Mouse (Mus musculus) forebrain, embryonic 13.5 days (tissue): ENCODE measurements around the gene Zfand3. TPM values are rescaled to one million over a fixed set of nuclear protein-coding genes. Genes with fewer than 3 reads are reported as not detected.

Experiments
- ATAC-seq: fragments of 200-750 bp; cut with Nextera tagmentation; 2 replicates; pipeline ENCODE4 v1.8.0; 2017
- H3K27ac ChIP-seq: fragments of 300-500 bp; sonication (generic); 2 replicates; pipeline ENCODE4 v1.5.1; 2015; ENCODE audit warnings: inconsistent platforms, mild to moderate bottlenecking, moderate library complexity
- H3K27me3 ChIP-seq: fragments of 300-500 bp; sonication (generic); 2 replicates; pipeline ENCODE4 v1.6.1; 2015; ENCODE audit warnings: mild to moderate bottlenecking, inconsistent platforms
- H3K36me3 ChIP-seq: fragments of 300-500 bp; sonication (generic); 2 replicates; pipeline ENCODE4 v1.6.1; 2015; ENCODE audit warnings: mild to moderate bottlenecking, inconsistent platforms; ENCODE audit not compliant: poor library complexity, severe bottlenecking
- H3K4me1 ChIP-seq: fragments of 300-500 bp; sonication (generic); 2 replicates; pipeline ENCODE4 v1.6.1; 2015; ENCODE audit warnings: inconsistent platforms
- H3K4me2 ChIP-seq: fragments of 300-500 bp; sonication (generic); 2 replicates; pipeline ENCODE4 v1.6.1; 2015; ENCODE audit warnings: inconsistent platforms, mild to moderate bottlenecking, moderate library complexity
- H3K4me3 ChIP-seq: fragments of 300-500 bp; sonication (generic); 2 replicates; pipeline ENCODE4 v1.5.1; 2015; ENCODE audit warnings: mild to moderate bottlenecking, inconsistent platforms
- H3K9ac ChIP-seq: fragments of 300-500 bp; sonication (generic); 2 replicates; pipeline ENCODE4 v1.6.1; 2015; ENCODE audit warnings: mild to moderate bottlenecking, inconsistent platforms
- H3K9me3 ChIP-seq: fragments of 300-500 bp; sonication (generic); replicated peaks from 2 replicates; pipeline ENCODE4 v1.6.1; 2016; ENCODE audit warnings: inconsistent platforms
- WGBS: fragments of 180-500 bp; shearing (Covaris S2); methylation state at CpG from one replicate; pipeline ENCODE4 v1.1.7; 2015; 5-methylcytosine and 5-hydroxymethylcytosine counted together
- polyA plus RNA-seq: library from polyadenylated mRNA; unstranded; fragments of >200 nt; fragmentation: Nextera tagmentation; extraction: Ambion mirVana; gene quantifications from 2 replicates; pipeline ENCODE4 v1.2.1, GENCODE M21; 2015

Zfand3 gene
- polyA plus RNA-seq, 1 experiment from 2014 or later, result 63.3 TPM

- no peak for ATAC-seq
- H3K4me3 ChIP-seq, result no peak overlapping the region
- no peaks in the 10 kb centered on the region for H3K9me3 ChIP-seq
- no peaks in the 10 kb centered on the region for H3K36me3 ChIP-seq
- peaks cover 52% of the 10 kb centered on the region for H3K4me1 ChIP-seq
- peaks cover 3% of the 10 kb centered on the region; the same call in 1 of the 2 replicates for H3K27me3 ChIP-seq
- 85% methylated on average over 7 of the region's 7 CpGs for WGBS
- H3K4me2 ChIP-seq, result no peak overlapping the region
- no peak overlapping the region for H3K9ac ChIP-seq
- no peak overlapping the region for H3K27ac ChIP-seq
These were observed 239.0 kb downstream of the Zfand3 start for GRCm38 (mm10) chr17:30243540-30243939.

GRCm38 (mm10) chr17:30244651-30245307 lies 240.2 kb downstream of the Zfand3 start:
- H3K27ac ChIP-seq, result no peak overlapping the region

GRCm38 (mm10) chr17:30245308-30245706 lies 240.8 kb downstream of the Zfand3 start:
- H3K4me1 ChIP-seq, result peaks cover 52% of the 10 kb centered on the region
- 69% methylated on average over 10 of the region's 10 CpGs for WGBS
- no peak overlapping the region for H3K9ac ChIP-seq

More at GRCm38 (mm10) chr17:30244651-30245307, 240.2 kb downstream of the Zfand3 start:
- Histone ChIP-seq H3K27me3 (peaks cover 3% of the 10 kb centered on the region; the same call in 1 of the 2 replicates), H3K9me3 (no peaks in the 10 kb centered on the region), H3K9ac (no peak overlapping the region), H3K36me3 (no peaks in the 10 kb centered on the region), H3K4me2 (no peak overlapping the region), H3K4me3 (no peak overlapping the region), H3K4me1 (peaks cover 52% of the 10 kb centered on the region)
- 64% methylated on average over 14 of the region's 14 CpGs for WGBS
- ATAC-seq, result no peak

GRCm38 (mm10) chr17:30253028-30253427 lies 248.5 kb downstream of the Zfand3 start:
- H3K27me3 ChIP-seq, result no peaks in the 10 kb centered on the region
- no peak overlapping the region for H3K9ac ChIP-seq
- H3K36me3 ChIP-seq, result no peaks in the 10 kb centered on the region
- no peaks in the 10 kb centered on the region for H3K9me3 ChIP-seq
- H3K4me2 ChIP-seq, result no peak overlapping the region
- WGBS, result 59% methylated on average over 5 of the region's 5 CpGs
- no peak overlapping the region for H3K4me3 ChIP-seq
- H3K27ac ChIP-seq, result no peak overlapping the region
- ATAC-seq, result no peak
- peaks cover 37% of the 10 kb centered on the region for H3K4me1 ChIP-seq

More at GRCm38 (mm10) chr17:30245308-30245706, 240.8 kb downstream of the Zfand3 start:
- no peaks in the 10 kb centered on the region for H3K36me3 ChIP-seq
- H3K4me2 ChIP-seq, result no peak overlapping the region
- no peaks in the 10 kb centered on the region for H3K9me3 ChIP-seq
- ATAC-seq, result no peak
- H3K27ac ChIP-seq, result no peak overlapping the region
- no peak overlapping the region for H3K4me3 ChIP-seq
- peaks cover 3% of the 10 kb centered on the region; the same call in 1 of the 2 replicates for H3K27me3 ChIP-seq

- no peaks in the 10 kb centered on the region for H3K36me3 ChIP-seq
- no peaks in the 10 kb centered on the region for H3K27me3 ChIP-seq
- H3K4me2 ChIP-seq, result no peak overlapping the region
- no peak overlapping the region for H3K9ac ChIP-seq
- no peak overlapping the region for H3K27ac ChIP-seq
- H3K4me3 ChIP-seq, result no peak overlapping the region
- H3K9me3 ChIP-seq, result no peaks in the 10 kb centered on the region
- no peak for ATAC-seq
- H3K4me1 ChIP-seq, result peaks cover 38% of the 10 kb centered on the region
- WGBS, result 62% methylated on average over 7 of the region's 7 CpGs
These were observed 249.4 kb downstream of the Zfand3 start for GRCm38 (mm10) chr17:30253924-30254323.

GRCm38 (mm10) chr17:30255928-30256560 lies 251.5 kb downstream of the Zfand3 start:
- Histone ChIP-seq H3K4me1 (peaks cover 41% of the 10 kb centered on the region), H3K36me3 (no peaks in the 10 kb centered on the region), H3K27ac (no peak overlapping the region), H3K4me2 (no peak overlapping the region), H3K27me3 (no peaks in the 10 kb centered on the region), H3K9ac (no peak overlapping the region), H3K4me3 (no peak overlapping the region), H3K9me3 (no peaks in the 10 kb centered on the region)
- 75% methylated on average over 8 of the region's 8 CpGs for WGBS
- no peak for ATAC-seq

- no peak overlapping the region for H3K4me3 ChIP-seq
- no peak overlapping the region for H3K27ac ChIP-seq
- 81% methylated on average over 4 of the region's 4 CpGs for WGBS
- H3K4me1 ChIP-seq, result peaks cover 65% of the 10 kb centered on the region
- no peaks in the 10 kb centered on the region for H3K9me3 ChIP-seq
- H3K4me2 ChIP-seq, result no peak overlapping the region
- no peak for ATAC-seq
- H3K9ac ChIP-seq, result no peak overlapping the region
- no peaks in the 10 kb centered on the region for H3K27me3 ChIP-seq
- H3K36me3 ChIP-seq, result no peaks in the 10 kb centered on the region
These were observed 253.9 kb downstream of the Zfand3 start for GRCm38 (mm10) chr17:30258480-30258879.

- Histone ChIP-seq H3K9me3 (no peaks in the 10 kb centered on the region), H3K4me2 (no peak overlapping the region), H3K27ac (no peak overlapping the region), H3K4me1 (peaks cover 60% of the 10 kb centered on the region), H3K36me3 (no peaks in the 10 kb centered on the region), H3K27me3 (no peaks in the 10 kb centered on the region), H3K9ac (no peak overlapping the region), H3K4me3 (no peak overlapping the region)
- 73% methylated on average over 6 of the region's 6 CpGs for WGBS
- ATAC-seq, result no peak
These were observed 255.4 kb downstream of the Zfand3 start for GRCm38 (mm10) chr17:30259938-30260337.

Other genes starting within 250 kb of the Zfand3 start
- 7.4 and 8.0 TPM in 2 replicates for gene Mdga1, start 34.6 kb upstream of the Zfand3 start, polyA plus RNA-seq